Mouse (Mus musculus): Measurements from ENCODE around the gene Rfx7.

- TF ChIP-seq CTCF (IDR thresholded peaks at IDR 0.05; ENCODE audit: insufficient read depth, low read depth, low read length) (no peak), POLR2A (IDR thresholded peaks at IDR 0.05; ENCODE audit: insufficient read depth, low read depth, low read length) (no peak)
Observed at GRCm38 (mm10) chr9:72636547-72636946, 104.5 kb downstream of the Rfx7 start.

Measured in olfactory bulb, adult 2 months (tissue).